Mouse (Mus musculus): ENCODE results near the gene Arl1.
"Not testable (repeated sequence)": the region's sequence is repeated elsewhere in the genome, so short reads cannot be mapped to it uniquely, and the experiment has no call there.

GRCm38 (mm10) chr10:88772965-88773364 is 42.3 kb downstream of the Arl1 start:
- not testable (repeated sequence) for TF ChIP-seq CTCF, EP300 (IDR thresholded peaks at IDR 0.05; ENCODE audit: low read depth)

Data from heart, postnatal 0 days (tissue).